Mouse (Mus musculus): Measurements from ENCODE around the gene Tead1. TPM values are rescaled to one million over a fixed set of nuclear protein-coding genes. Genes with fewer than 3 reads are reported as not detected.

The Tead1 gene
- total RNA-seq, 1 experiment from 2014 or later, result 0.81 TPM

GRCm38 (mm10) chr7:112830946-112831345 is 151.8 kb downstream of the Tead1 start:
- no peak for ATAC-seq (ENCODE audit: extremely low read depth, insufficient number of reproducible peaks, low FRiP score, poor library complexity, severe bottlenecking)

GRCm38 (mm10) chr7:112831446-112831845 is 152.3 kb downstream of the Tead1 start:
- no peak for ATAC-seq (ENCODE audit: extremely low read depth, insufficient number of reproducible peaks, low FRiP score, poor library complexity, severe bottlenecking)

- no peak for ATAC-seq (ENCODE audit: extremely low read depth, insufficient number of reproducible peaks, low FRiP score, poor library complexity, severe bottlenecking)
Measured at GRCm38 (mm10) chr7:112833132-112833531, 154.0 kb downstream of the Tead1 start.

- ATAC-seq (ENCODE audit: extremely low read depth, insufficient number of reproducible peaks, low FRiP score, poor library complexity, severe bottlenecking), result no peak
Measured at GRCm38 (mm10) chr7:112836076-112836475, 157.0 kb downstream of the Tead1 start.

GRCm38 (mm10) chr7:112838131-112838530 is 159.0 kb downstream of the Tead1 start:
- ATAC-seq (ENCODE audit: extremely low read depth, insufficient number of reproducible peaks, low FRiP score, poor library complexity, severe bottlenecking), result no peak

GRCm38 (mm10) chr7:112840351-112840750 is 161.2 kb downstream of the Tead1 start:
- ATAC-seq (ENCODE audit: extremely low read depth, insufficient number of reproducible peaks, low FRiP score, poor library complexity, severe bottlenecking), result no peak

GRCm38 (mm10) chr7:112840890-112841289 is 161.8 kb downstream of the Tead1 start:
- ATAC-seq (ENCODE audit: extremely low read depth, insufficient number of reproducible peaks, low FRiP score, poor library complexity, severe bottlenecking), result no peak

GRCm38 (mm10) chr7:112841484-112841883 is 162.4 kb downstream of the Tead1 start:
- no peak for ATAC-seq (ENCODE audit: extremely low read depth, insufficient number of reproducible peaks, low FRiP score, poor library complexity, severe bottlenecking)

GRCm38 (mm10) chr7:112841886-112842285 is 162.8 kb downstream of the Tead1 start:
- no peak for ATAC-seq (ENCODE audit: extremely low read depth, insufficient number of reproducible peaks, low FRiP score, poor library complexity, severe bottlenecking)

GRCm38 (mm10) chr7:112851281-112851744 is 172.2 kb downstream of the Tead1 start:
- no peak for ATAC-seq (ENCODE audit: extremely low read depth, insufficient number of reproducible peaks, low FRiP score, poor library complexity, severe bottlenecking)

- no peak for ATAC-seq (ENCODE audit: extremely low read depth, insufficient number of reproducible peaks, low FRiP score, poor library complexity, severe bottlenecking)
Measured at GRCm38 (mm10) chr7:112852149-112852839, 173.2 kb downstream of the Tead1 start.

GRCm38 (mm10) chr7:112853857-112854256 is 174.7 kb downstream of the Tead1 start:
- no peak for ATAC-seq (ENCODE audit: extremely low read depth, insufficient number of reproducible peaks, low FRiP score, poor library complexity, severe bottlenecking)

- no peak for ATAC-seq (ENCODE audit: extremely low read depth, insufficient number of reproducible peaks, low FRiP score, poor library complexity, severe bottlenecking)
Measured at GRCm38 (mm10) chr7:112854516-112854915, 175.4 kb downstream of the Tead1 start.

- ATAC-seq (ENCODE audit: extremely low read depth, insufficient number of reproducible peaks, low FRiP score, poor library complexity, severe bottlenecking), result no peak
Measured at GRCm38 (mm10) chr7:112855419-112855818, 176.3 kb downstream of the Tead1 start.

GRCm38 (mm10) chr7:112856121-112856571 is 177.0 kb downstream of the Tead1 start:
- no peak for ATAC-seq (ENCODE audit: extremely low read depth, insufficient number of reproducible peaks, low FRiP score, poor library complexity, severe bottlenecking)

- no peak for ATAC-seq (ENCODE audit: extremely low read depth, insufficient number of reproducible peaks, low FRiP score, poor library complexity, severe bottlenecking)
Measured at GRCm38 (mm10) chr7:112856583-112856982, 177.5 kb downstream of the Tead1 start.

- ATAC-seq (ENCODE audit: extremely low read depth, insufficient number of reproducible peaks, low FRiP score, poor library complexity, severe bottlenecking), result no peak
Measured at GRCm38 (mm10) chr7:112859887-112860286, 180.8 kb downstream of the Tead1 start.

GRCm38 (mm10) chr7:112862086-112862485 is 183.0 kb downstream of the Tead1 start:
- no peak for ATAC-seq (ENCODE audit: extremely low read depth, insufficient number of reproducible peaks, low FRiP score, poor library complexity, severe bottlenecking)

GRCm38 (mm10) chr7:112864188-112864587 is 185.1 kb downstream of the Tead1 start:
- ATAC-seq (ENCODE audit: extremely low read depth, insufficient number of reproducible peaks, low FRiP score, poor library complexity, severe bottlenecking), result no peak

- no peak for ATAC-seq (ENCODE audit: extremely low read depth, insufficient number of reproducible peaks, low FRiP score, poor library complexity, severe bottlenecking)
Measured at GRCm38 (mm10) chr7:112865739-112866138, 186.6 kb downstream of the Tead1 start.
